Mouse (Mus musculus): ENCODE measurements around the gene Grap2. TPM values are rescaled to one million over a fixed set of nuclear protein-coding genes. Genes with fewer than 3 reads are reported as not detected.
A peak's percentile ranks its signal among the peaks of the same experiment; 100 is the strongest.

Grap2 gene
- polyA plus RNA-seq, 1 experiment = not detected

- TF ChIP-seq USF1 (IDR thresholded peaks at IDR 0.05; ENCODE audit: low read depth) (no peak), REST (IDR thresholded peaks at IDR 0.05; ENCODE audit: insufficient read depth, insufficient read length) (no peak), MYOD1 (IDR thresholded peaks at IDR 0.05; ENCODE audit: control insufficient read depth in 1 of 3, insufficient read length in 2 of 3, low read depth in 2 of 3) (no peak), MAX (IDR thresholded peaks at IDR 0.05; ENCODE audit: low read depth) (no peak), POLR2AphosphoS2 (IDR thresholded peaks at IDR 0.05; ENCODE audit: insufficient read length, low read depth) (no peak), TCF3 (IDR thresholded peaks at IDR 0.05; ENCODE audit: insufficient read length, low read depth) (no peak), POLR2A (IDR thresholded peaks at IDR 0.05; ENCODE audit: insufficient read length, low read depth) (no peak), CEBPB (IDR thresholded peaks at IDR 0.05; ENCODE audit: insufficient read depth, poor library complexity, severe bottlenecking) (no peak)
These were observed 121.9 kb downstream of the Grap2 start for GRCm38 (mm10) chr15:80694125-80694910.

GRCm38 (mm10) chr15:80697564-80697963, 125.2 kb downstream of the Grap2 start:
- no peak for TF ChIP-seq E2F4 (IDR thresholded peaks at IDR 0.05; ENCODE audit: insufficient read depth)
- no peak for TF ChIP-seq POLR2A (IDR thresholded peaks at IDR 0.05; ENCODE audit: insufficient read length, low read depth)
- no peak for TF ChIP-seq REST (IDR thresholded peaks at IDR 0.05; ENCODE audit: insufficient read depth, insufficient read length)
- TF ChIP-seq POLR2AphosphoS2 (IDR thresholded peaks at IDR 0.05; ENCODE audit: insufficient read length, low read depth) = no peak
- TF ChIP-seq USF1 (IDR thresholded peaks at IDR 0.05; ENCODE audit: low read depth) = no peak
- TF ChIP-seq TCF3 (IDR thresholded peaks at IDR 0.05; ENCODE audit: insufficient read length, low read depth) = no peak
- no peak for TF ChIP-seq CEBPB (IDR thresholded peaks at IDR 0.05; ENCODE audit: insufficient read depth, poor library complexity, severe bottlenecking)
- no peak for TF ChIP-seq MYOD1 (IDR thresholded peaks at IDR 0.05; ENCODE audit: control insufficient read depth in 1 of 3, insufficient read length in 2 of 3, low read depth in 2 of 3)
- TF ChIP-seq MYOG (IDR thresholded peaks at IDR 0.05; ENCODE audit: control insufficient read depth in 1 of 3, insufficient read depth in 1 of 3, insufficient read length in 2 of 3, low read depth in 2 of 3) = no peak
- no peak for TF ChIP-seq TCF12 (IDR thresholded peaks at IDR 0.05; ENCODE audit: insufficient read depth, poor library complexity, severe bottlenecking)
- no peaks in the 10 kb centered on the region for H3K79me2 ChIP-seq (ENCODE audit: control insufficient read depth, insufficient read depth)
- no peaks in the 10 kb centered on the region for H3K36me3 ChIP-seq (ENCODE audit: control insufficient read depth, insufficient read depth)
- H3K4me3 ChIP-seq = no peak overlapping the region
- H3K27me3 ChIP-seq (ENCODE audit: control insufficient read depth, insufficient read depth, insufficient read length) = peaks cover 57% of the 10 kb centered on the region
- no peak overlapping the region for H3ac ChIP-seq (ENCODE audit: control insufficient read depth, insufficient read length)
- H3K4me2 ChIP-seq (ENCODE audit: low read depth) = no peak overlapping the region

More at GRCm38 (mm10) chr15:80694125-80694910, 121.9 kb downstream of the Grap2 start:
- Histone ChIP-seq H3K4me2 (ENCODE audit: low read depth) (no peak overlapping the region), H3K79me2 (ENCODE audit: control insufficient read depth, insufficient read depth) (no peaks in the 10 kb centered on the region), H3ac (ENCODE audit: control insufficient read depth, insufficient read length) (no peak overlapping the region), H3K27me3 (ENCODE audit: control insufficient read depth, insufficient read depth, insufficient read length) (peaks cover 43% of the 10 kb centered on the region), H3K36me3 (ENCODE audit: control insufficient read depth, insufficient read depth) (no peaks in the 10 kb centered on the region), H3K4me3 (no peak overlapping the region)

- peaks cover 43% of the 10 kb centered on the region for H3K27me3 ChIP-seq (ENCODE audit: control insufficient read depth, insufficient read depth, insufficient read length)
- H3K4me2 ChIP-seq (ENCODE audit: low read depth) = no peak overlapping the region
- no peaks in the 10 kb centered on the region for H3K79me2 ChIP-seq (ENCODE audit: control insufficient read depth, insufficient read depth)
- H3ac ChIP-seq (ENCODE audit: control insufficient read depth, insufficient read length) = no peak overlapping the region
- no peak for TF ChIP-seq POLR2AphosphoS2 (IDR thresholded peaks at IDR 0.05; ENCODE audit: insufficient read length, low read depth)
- no peak for TF ChIP-seq REST (IDR thresholded peaks at IDR 0.05; ENCODE audit: insufficient read depth, insufficient read length)
- TF ChIP-seq E2F4 (IDR thresholded peaks at IDR 0.05; ENCODE audit: insufficient read depth) = no peak
- no peak for TF ChIP-seq TCF12 (IDR thresholded peaks at IDR 0.05; ENCODE audit: insufficient read depth, poor library complexity, severe bottlenecking)
- TF ChIP-seq MAX (IDR thresholded peaks at IDR 0.05; ENCODE audit: low read depth) = no peak
- TF ChIP-seq MYOG (IDR thresholded peaks at IDR 0.05; ENCODE audit: control insufficient read depth in 1 of 3, insufficient read depth in 1 of 3, insufficient read length in 2 of 3, low read depth in 2 of 3) = peak in 2 of 3 experiments; percentile 41 to 54
- peak in 1 of 3 experiments; percentile 55 for TF ChIP-seq MYOD1 (IDR thresholded peaks at IDR 0.05; ENCODE audit: control insufficient read depth in 1 of 3, insufficient read length in 2 of 3, low read depth in 2 of 3)
- no peak overlapping the region for H3K4me3 ChIP-seq
- no peaks in the 10 kb centered on the region for H3K36me3 ChIP-seq (ENCODE audit: control insufficient read depth, insufficient read depth)
These were observed 129.3 kb downstream of the Grap2 start for GRCm38 (mm10) chr15:80701481-80702257.

Other genes starting within 250 kb of the Grap2 start
- gene Enthd1, start 7.4 kb upstream of the Grap2 start, polyA plus RNA-seq (2012; fragmentation: generic; extraction: Trizol) = not detected
- gene Fam83f, start 99.3 kb downstream of the Grap2 start, polyA plus RNA-seq (2012; fragmentation: generic; extraction: Trizol) = not detected
- 8.9 TPM for gene Tnrc6b, start 138.7 kb downstream of the Grap2 start, polyA plus RNA-seq (2012; fragmentation: generic; extraction: Trizol)

Data from myocyte (in vitro differentiated cells).